Mouse (Mus musculus) heart, adult 8-10 months (tissue): ENCODE results near the gene Ppt2. TPM values are rescaled to one million over a fixed set of nuclear protein-coding genes. Genes with fewer than 3 reads are reported as not detected.

Experiments
- DNase-seq: peaks from one replicate; pipeline ENCODE4 v3.0.0; 2022; ENCODE audit warnings: low spot score
- total RNA-seq, 4 experiments: library from RNA; stranded (reverse); gene quantifications; 2 replicates each; pipeline ENCODE4 v1.2.4; 2022

Gene Ppt2
- total RNA-seq, 4 experiments from 2014 or later = 48.1 to 68.8 (median 59.5) TPM

DNA sequence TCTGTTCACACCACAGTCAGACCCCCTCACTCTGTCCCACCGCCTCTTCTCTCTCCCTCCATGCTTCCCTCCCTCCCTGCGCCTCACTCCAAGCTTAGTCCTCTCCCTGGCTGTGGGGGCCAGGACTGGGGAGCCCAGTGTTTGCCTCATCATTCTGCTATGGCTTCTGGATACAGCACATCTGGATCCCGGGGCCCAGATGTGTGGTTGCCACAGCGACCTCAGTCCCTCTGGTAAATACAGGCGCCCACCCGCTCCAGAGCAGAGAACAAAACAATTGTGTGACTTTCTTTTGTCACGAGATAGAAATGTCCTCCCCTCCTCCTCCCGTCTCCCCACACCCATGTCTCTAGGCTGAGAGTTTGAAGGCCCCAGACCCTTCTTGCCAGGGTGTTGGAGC is 28.4 kb upstream of the Ppt2 start:
- DNase-seq = no peak

DNA sequence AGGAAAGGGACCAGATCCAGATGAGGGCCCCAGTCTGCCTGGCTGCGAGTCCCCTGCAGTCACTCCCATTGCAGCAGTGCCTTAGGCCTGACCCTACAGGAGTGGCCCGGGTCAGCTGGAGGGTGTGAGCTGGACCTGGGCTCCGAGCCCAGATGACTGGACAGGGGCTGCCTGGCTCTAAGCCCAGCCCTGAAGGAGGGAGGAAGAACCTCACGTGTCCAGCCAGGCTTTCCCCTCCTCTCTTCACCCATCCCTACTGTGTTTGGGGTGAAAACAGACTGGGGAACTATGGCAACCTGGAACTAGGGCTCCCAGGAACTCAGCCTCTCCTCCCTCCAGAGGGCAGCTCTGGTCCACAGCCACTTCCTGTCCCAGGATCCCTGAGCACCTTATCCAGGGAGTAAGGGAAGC is 27.3 kb upstream of the Ppt2 start:
- peak; percentile 96 for DNase-seq

DNA sequence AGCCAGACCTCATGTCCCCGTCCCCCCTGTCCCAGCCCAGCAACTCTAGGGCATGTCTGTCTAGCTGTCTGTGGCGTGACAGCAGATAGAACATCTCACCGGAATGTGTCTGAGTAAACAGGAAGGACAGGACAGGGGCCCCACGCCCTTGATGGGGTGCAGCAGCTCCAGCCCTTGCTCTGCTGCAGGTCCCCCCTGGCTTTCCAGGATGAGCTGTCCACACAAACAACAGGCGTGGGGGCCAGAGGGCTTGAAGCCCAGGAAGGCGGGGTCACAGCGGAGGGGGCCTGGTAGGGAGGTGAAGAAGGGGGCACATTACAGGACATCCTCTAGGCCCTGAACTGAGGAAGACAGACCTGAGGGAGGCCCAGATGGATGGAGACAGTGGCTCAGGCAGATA is 26.9 kb upstream of the Ppt2 start:
- no peak for DNase-seq

DNA sequence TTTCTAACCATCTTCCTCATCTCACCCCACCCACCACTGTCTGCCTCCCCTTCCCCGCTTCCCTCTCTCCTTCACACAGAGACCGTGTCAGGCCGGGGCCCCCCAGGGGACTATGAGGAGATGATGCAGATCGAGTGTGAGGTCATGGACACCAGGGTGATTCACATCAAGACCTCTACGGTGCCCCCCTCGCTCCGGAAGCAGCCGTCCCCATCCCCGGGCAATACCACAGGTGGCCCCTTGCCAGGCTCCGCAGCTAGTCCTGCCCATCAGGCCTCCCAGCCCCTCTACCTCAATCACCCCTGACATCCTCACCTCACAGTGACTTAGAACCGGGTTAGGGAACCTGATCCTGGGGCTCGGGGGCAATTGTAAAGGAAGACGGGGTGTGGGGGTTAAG is 26.1 kb upstream of the Ppt2 start:
- no peak for DNase-seq

DNA sequence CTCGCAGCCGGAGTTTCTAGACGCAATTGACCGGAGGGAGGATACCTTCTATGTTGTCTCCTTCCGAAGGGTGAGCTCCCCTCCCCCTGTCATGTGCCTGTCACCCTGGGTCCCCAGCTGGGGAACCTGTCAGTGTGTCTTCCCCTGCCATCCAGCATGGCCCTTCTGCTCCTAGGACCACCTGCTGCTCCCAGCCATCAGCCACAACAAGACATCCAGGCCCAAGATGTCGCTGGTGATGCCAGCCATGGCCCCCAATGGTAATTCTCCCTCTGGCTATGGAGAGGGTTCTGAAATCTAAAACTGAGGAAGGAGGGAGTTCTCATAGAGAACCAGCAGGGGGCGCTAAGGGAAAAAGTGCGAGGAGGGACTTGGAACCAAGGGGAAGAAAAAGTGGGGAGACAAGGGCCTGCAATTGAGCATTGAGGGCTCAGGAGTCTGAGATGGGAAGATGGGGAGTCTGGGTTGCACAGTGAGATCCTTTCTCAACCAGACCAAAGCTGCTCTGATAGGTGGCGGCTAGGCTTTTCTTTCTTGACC is 25.5 kb upstream of the Ppt2 start:
- no peak for DNase-seq

DNA sequence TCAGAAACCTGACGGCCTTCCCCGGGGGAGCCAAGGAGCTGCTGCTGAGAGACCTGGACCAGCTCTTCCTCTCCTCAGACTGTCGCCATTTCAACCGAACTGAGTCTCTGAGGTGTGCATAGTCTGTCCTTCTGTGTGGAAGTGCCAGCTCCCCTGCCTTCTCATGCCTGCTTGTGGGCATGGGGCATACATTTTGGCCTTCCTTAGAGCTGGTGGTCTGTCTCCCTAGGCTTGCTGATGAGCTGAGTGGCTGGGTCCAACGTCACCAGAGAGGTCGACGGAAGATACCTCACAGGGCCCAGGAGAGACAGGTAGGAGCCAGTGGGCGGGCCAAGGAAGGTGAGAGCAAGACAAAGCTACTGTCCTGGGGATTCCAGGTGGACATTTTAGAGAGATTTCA is 24.7 kb upstream of the Ppt2 start:
- no peak for DNase-seq

DNA sequence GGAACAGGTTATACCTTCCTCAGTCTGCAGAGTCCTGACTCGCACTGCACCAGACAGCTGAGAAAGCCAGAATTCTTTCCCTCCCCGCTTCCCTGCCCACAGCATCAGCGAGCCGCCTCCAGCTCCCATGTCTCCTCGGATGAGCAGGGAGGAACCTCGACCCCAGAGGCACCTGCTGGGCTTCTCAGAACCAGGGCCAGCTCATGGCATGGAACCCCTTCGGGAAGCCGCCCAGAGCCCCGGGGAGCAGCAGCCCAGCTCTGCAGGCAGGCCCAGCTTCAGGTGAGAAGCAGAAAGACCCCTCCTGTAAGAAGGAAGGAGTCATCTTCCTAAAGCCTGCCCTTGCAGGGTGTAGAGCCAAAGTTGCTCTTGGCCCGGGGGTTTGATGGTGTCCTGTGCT is 24.2 kb upstream of the Ppt2 start:
- DNase-seq = no peak

DNA sequence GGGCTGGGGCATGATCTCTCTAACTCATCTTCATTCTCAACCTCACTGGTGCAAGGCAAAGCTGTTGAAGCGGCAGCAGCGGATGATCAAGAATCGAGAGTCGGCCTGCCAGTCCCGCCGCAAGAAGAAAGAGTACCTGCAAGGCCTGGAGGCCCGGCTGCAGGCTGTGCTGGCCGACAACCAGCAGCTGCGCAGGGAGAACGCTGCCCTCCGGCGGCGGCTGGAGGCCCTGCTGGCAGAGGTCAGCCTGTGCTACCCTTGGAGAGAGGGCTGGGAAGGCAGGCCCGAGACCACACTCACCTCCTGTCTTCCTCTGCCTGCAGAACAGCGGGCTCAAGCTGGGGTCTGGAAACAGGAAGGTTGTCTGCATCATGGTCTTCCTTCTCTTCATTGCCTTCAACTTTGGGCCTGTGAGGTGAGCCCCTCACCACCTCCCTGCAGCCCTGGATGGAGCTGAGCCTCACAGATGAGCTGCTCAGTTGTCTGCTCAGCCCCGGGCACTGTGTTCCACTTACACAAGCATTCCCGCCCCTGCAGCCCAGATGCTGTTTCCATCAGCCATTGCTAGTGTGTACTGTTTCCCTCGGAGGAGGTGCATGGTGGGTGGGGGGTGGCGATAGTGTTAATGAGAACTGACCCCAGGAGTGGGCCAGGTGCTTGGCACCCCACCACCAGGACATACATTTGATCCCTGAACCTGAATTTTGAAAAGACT is 23.4 kb upstream of the Ppt2 start:
- no peak for DNase-seq

DNA sequence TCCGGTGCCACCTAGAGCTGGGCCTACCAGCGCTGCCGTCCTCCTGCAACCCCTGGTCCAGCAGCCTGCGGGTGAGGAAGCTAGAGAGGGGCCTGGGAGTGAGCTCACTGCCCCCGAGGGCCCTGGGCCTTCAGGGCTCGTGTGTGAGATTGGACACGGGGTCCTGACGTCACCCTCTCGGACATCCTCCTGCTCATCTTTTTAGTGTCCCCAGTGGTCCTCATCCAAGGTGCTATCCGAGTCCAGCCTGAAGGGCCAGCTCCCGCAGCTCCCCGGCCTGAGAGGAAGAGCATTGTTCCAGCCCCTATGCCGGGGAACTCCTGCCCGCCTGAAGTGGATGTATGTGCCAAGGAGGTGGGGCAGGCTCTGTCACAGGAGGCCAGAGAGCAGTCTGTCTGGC is 22.5 kb upstream of the Ppt2 start:
- DNase-seq = no peak

DNA sequence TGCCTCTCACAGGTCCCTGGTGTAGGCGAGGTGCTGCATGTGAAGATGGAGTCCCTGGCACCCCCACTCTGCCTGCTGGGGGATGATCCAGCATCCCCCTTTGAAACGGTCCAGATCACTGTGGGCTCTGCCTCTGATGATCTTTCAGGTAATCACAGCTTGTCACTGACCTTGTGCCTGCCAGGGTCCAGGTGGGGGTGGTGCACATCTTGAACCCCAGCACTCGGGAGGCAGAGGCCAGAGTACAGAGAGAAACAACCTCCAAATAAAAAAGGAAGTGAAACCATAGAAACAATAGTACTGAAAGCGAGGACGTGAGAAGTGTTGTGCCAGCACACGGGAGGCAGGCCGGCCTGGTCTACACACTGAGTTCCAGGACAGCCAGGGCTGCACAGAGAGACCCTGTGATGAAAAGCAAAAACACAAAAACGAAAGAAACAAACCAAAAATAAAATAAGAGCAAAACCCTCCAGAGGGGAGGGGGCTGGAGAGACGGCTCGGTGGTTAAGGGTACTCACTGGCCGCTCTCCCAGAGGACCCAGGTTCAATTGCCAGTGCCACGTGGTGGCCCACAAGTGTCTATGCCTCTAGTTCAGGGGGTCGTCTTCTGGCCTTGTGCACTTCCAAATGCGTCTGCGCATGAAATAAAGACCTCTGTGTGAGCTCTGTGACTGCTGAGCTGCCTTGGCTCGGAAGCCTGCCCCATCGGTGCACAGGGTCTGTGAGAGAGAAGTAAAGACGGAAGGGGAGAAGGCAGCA is 21.0 kb upstream of the Ppt2 start:
- no peak for DNase-seq

DNA sequence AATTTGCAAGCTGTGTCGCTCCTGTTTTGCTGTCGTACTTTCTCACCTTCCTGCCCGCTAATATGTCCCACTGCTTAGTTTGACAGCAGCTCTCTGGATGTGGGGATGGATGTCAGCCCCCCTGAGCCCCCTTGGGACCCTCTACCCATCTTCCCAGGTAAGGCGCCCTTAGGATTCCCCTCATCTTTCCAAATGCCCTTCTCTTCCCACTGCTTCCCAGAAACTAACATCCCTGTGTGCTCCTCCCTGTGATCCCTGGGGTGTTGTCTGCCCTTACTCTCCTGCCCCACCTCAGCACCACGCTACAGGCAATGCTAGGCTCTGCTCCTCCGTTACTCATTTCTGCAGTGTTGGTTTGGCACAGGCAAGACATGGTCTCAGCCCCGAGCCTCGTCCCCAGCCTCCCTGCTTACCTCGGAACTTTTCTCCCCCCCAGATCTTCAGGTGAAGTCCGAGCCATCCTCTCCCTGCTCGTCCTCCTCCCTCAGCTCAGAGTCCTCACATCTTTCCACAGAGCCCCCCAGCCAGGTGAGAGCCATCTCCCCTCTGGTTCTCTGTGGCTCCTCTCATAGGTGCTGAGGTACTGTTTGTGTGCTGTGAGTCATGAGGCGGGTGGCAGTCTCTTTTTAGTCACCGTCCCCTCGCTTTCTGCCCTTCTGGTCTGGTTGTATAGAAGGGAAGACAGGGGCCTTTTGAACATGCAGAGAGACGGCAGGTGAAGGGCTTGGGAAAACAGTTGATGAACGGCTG is 20.0 kb upstream of the Ppt2 start:
- DNase-seq = no peak

DNA sequence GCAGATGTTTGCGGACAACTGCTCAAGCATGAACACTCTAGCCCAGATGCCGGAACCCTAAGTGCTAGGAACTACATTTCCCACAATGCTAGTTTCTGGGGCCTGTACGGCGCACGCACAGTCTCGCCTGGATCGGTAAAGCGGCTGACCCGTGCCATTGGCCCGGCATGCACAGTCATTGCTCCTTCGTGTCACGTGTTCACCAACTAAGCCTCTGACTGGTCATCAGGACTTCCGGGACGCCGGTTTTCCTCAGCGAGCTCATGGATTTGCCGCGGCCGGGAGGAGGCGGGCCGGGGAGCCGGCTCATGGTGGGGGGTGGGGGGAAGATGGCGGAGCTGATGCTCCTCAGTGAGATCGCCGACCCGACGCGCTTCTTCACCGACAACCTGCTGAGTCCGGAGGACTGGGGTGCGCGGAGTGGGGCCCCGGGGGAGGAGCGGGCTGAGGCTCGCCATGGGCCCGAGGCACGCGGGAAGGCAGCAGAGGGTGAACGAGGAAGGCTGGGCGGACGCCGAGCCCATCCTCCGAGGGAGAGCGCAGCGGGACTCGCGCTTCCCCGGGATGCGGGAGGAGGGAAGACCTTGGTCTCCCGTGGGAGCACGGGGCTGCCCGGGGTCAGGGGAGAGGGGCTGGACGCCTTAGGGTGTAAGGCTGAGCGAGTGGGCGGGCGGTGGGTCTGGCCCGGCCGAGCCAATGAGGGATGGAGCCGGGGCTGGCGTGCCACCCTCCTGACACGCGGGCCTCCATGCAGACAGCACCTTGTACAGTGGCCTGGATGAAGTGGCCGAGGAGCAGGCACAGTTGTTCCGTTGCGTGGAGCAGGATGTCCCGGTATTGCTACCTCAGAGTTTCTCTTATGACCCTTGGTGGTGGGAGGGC is 18.8 kb upstream of the Ppt2 start, which contains the start of gene Atf6b:
Gene Atf6b (plus strand): TSS at position 241 of the 882 bp plus-strand sequence.
- peak; percentile 97 for DNase-seq

DNA sequence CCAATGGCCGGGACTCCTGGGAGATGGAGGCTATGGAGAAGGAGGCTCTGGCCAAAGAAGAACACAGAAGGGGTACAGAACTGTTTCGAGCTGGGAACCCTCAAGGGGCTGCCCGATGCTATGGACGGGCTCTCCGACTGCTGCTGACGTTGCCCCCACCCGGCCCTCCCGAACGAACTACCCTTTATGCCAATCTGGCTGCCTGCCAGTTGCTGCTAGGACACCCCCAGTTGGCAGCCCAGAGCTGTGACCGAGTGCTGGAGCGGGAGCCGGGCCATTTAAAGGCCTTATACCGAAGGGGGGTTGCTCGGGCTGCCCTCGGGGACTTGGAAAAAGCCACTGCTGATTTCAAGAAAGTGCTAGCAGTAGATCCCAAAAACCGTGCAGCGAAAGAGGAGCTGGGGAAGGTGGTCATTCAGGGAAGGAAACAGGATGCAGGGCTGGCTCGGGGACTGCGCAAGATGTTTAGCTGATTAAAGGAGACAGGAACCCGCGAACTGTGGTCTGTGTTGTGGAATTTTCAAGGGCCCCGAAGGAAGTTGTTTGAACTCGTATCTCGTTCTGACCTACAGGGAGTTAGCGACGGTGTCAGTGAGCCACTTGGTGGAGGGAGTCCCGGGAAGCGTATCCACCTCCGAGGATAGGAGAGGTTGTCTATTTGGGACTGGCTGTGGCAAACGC is 17.7 kb upstream of the Ppt2 start:
- no peak for DNase-seq

DNA sequence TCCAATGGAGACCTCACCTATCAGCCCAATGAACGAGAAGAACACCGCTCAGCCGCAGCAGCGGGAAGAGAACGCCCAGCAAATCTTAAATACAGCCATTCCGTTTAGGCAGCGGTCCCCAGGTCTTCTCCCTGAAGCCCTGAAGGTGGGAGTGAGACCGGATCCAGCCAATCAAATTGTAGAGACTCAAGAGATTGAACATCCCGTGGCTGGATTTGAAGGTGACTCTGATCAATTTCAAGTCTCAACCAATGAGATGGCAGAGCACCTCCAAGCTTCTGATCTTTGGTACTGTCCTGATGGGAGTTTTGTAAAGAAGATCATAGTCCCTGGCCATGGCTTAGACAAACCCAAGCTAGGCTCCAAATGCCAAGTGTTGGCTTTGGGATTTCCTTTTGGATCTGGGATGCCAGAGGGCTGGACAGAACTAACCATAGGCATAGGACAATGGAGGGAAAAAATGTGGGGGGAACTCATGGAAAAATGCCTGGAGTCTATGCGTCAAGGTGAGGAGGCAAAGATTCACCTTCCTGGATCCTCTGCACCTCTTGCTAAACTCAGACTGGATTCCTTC is 17.0 kb upstream of the Ppt2 start:
- DNase-seq = no peak

DNA sequence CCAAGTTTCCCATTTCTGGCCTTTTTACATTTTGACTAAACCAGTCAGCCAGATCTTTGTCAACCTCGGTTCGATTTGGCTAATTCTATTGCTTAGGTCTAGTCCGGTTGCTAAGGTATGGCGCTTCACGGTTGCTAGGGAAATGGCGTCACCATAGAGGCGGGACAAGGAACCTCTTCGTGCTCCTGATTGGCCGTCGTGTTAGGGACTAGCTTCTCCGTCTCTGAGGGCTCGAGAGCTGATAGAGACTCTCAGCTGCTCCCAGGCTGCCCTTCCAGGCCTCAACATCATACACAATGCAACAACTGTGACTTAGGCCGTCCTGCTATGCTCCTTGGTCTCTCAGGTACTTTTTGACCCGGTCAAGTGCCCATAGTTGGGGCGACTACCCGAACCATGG is 16.3 kb upstream of the Ppt2 start, which contains the start of gene Fkbpl:
Gene Fkbpl (plus strand): TSS at position 157 of the 400 bp plus-strand sequence.
- peak; percentile 98 for DNase-seq

DNA sequence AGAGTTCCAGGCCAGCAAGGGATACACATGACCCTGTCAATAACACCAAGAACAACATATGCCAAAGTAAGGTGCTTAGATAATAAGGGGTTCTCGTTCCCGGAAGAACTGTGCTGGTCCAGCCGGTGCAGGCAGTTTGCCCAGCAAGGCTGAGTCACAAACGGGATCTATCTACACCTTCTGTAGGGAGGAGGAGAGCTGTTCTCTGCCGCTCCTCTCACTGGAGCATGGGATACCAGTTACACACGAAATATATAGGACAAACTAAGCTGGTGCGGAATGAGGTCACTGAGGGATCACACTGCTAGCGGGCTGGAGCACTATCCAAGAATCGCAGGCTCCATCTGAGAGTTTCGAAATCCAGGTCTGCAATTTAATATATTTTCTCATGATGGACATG is 15.6 kb upstream of the Ppt2 start:
- DNase-seq = no peak

DNA sequence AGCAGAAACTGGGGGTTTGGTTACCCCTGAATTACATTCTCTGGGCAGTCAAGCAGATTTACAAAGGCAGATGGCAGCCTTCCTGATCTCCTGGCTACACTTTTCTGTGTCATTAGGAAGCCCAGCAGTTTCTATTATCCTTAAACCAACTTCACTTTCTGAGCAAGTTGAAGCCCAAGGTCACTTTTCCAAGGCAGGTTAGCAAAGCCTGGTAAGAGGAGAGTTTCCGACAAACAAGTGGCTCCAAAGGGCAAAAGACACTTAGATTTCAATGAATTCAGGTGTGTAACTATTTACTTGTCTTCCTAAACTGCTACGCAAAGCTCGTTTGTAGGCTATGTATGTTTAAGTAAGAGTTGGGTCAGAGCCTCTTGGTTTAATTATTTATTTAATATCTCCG is 15.1 kb upstream of the Ppt2 start:
- DNase-seq = no peak

DNA sequence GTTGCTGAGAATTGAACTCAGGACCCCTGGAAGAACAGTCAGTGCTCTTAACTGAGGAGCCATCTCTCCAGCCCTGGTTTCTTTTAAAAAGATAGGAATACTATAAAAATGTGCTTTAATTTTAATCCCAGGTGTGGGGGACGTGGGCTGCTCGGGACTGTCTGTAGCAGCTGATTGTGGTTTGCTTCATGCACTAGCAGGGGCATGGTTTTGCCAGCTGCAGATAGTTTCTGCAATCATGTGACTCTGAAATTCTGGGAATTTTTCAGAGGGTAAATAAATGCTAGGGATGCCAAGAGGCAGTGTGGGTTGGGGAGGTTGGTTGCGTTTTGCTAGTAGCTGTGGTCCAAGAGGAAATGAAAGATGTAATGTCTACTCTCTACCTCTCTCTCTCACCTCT is 13.6 kb upstream of the Ppt2 start:
- DNase-seq = no peak

DNA sequence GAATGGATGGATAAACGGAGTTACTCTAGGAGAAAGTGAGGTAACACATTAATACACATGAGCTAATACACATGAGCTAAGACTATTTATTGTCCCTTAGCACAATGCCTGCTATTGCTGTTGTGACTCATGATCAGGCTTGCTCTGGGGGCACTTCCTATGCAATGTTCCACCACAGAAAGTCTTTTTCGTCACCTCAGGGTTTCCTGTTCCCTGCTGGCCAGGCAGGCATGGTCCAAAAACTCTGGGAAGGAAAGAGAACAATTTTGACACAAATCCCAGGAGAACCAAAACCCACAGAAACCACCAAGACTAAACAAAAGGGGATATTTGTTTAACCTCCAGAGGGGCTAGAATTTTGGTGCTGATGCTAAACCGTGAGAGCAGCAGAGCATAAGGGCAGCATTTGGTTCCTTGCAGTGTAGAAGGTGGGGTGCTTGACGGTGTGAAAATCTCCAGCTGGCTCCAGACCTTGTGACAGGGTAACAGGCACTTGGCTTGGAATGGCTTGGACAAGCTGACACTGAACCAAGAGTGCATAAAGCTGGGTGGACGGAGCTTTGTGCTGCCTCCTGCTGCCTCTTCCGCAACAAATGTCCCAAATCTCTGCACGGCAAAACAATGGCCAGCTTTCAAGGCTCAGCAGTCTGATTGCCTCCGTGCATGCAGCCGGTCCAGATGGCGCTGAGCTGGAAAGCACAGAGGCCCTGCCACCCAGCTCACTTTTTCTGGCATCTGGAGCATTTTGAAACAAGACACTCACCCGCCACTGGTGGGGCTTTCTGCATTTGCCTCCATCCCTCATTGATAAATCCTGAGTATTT is 12.7 kb upstream of the Ppt2 start:
- DNase-seq = no peak
